Mouse (Mus musculus) ES-E14 (cell line): ENCODE data around the gene Gm20458. TPM values are rescaled to one million over a fixed set of nuclear protein-coding genes. Genes with fewer than 3 reads are reported as not detected.

Experiments
- DNase-seq: peaks from one replicate; pipeline ENCODE4 v3.0.0-alpha.2; 2013; ENCODE audit warnings: low read depth, low spot score
- H3K27ac ChIP-seq: 2 replicates; pipeline ENCODE4 v1.5.1; 2012; ENCODE audit warnings: low read depth, mild to moderate bottlenecking, low read length, moderate library complexity, mixed read lengths; ENCODE audit not compliant: poor library complexity, insufficient read depth, severe bottlenecking
- H3K36me3 ChIP-seq: 2 replicates; pipeline ENCODE4 v1.6.1; 2012; ENCODE audit warnings: mild to moderate bottlenecking, low read length, moderate library complexity, mixed read lengths; ENCODE audit not compliant: control insufficient read depth, poor library complexity, insufficient read depth, severe bottlenecking
- H3K4me1 ChIP-seq, 2 experiments: fragments of 150-350 bp in 1 of 2; sonication (generic) in 1 of 2; 2 replicates each; pipeline ENCODE4 v1.6.1; 2012; ENCODE audit warnings: low read length in 2 of 2, mild to moderate bottlenecking in 1 of 2, mixed read lengths in 1 of 2; ENCODE audit not compliant: control insufficient read depth in 2 of 2, insufficient read depth in 2 of 2, poor library complexity in 1 of 2
- H3K4me3 ChIP-seq, 2 experiments: fragments of 150-350 bp in 1 of 2; sonication (generic) in 1 of 2; 2 replicates each; pipeline ENCODE4 v1.5.1; 2012; ENCODE audit warnings: low read length in 2 of 2, low read depth in 1 of 2, mild to moderate bottlenecking in 1 of 2, mixed read lengths in 1 of 2; ENCODE audit not compliant: insufficient read depth in 1 of 2, poor library complexity in 1 of 2, severe bottlenecking in 1 of 2
- H3K9ac ChIP-seq: 2 replicates; pipeline ENCODE4 v1.6.1; 2012; ENCODE audit warnings: low read depth, mild to moderate bottlenecking, low read length, mixed read lengths; ENCODE audit not compliant: poor library complexity, insufficient read depth, severe bottlenecking
- H3K9me3 ChIP-seq: fragments of 150-350 bp; sonication (generic); 2 replicates; pipeline ENCODE4 v1.6.1; 2012; ENCODE audit warnings: low read depth, mild to moderate bottlenecking, low read length; ENCODE audit not compliant: control insufficient read depth, insufficient read depth
- CHD2 ChIP-seq: IDR thresholded peaks from 2 replicates; pipeline ENCODE4 v1.6.1; 2014; ENCODE audit warnings: mild to moderate bottlenecking, low read depth, low read length, inconsistent platforms
- HCFC1 ChIP-seq: IDR thresholded peaks from 2 replicates; pipeline ENCODE4 v1.6.1; 2012; ENCODE audit warnings: low read length, inconsistent platforms, borderline replicate concordance; ENCODE audit not compliant: insufficient read depth
- MAFK ChIP-seq: IDR thresholded peaks from 2 replicates; pipeline ENCODE4 v1.6.1; 2014; ENCODE audit warnings: mild to moderate bottlenecking, low read depth, low read length, inconsistent platforms; ENCODE audit not compliant: insufficient read depth
- ZC3H11A ChIP-seq: IDR thresholded peaks from 2 replicates; pipeline ENCODE4 v1.6.1; 2012; ENCODE audit warnings: low read depth, mild to moderate bottlenecking, inconsistent platforms, low read length, borderline replicate concordance
- ZNF384 ChIP-seq: IDR thresholded peaks from 2 replicates; pipeline ENCODE4 v1.6.1; 2012; ENCODE audit warnings: low read depth, low read length, inconsistent platforms
- in situ Hi-C, 2 experiments: fragments of 600-800 bp; cut with MboI; formaldehyde crosslinking; loops; one replicate each; pipeline ENCODE4 v1.15.1; 2025; ENCODE audit warnings: low sequenced_read_pairs in 2 of 2, inconsistent platforms in 1 of 2; ENCODE audit not compliant: unreplicated experiment in 2 of 2
- total RNA-seq: library from RNA; depleted of rRNA; stranded (reverse); fragments of 300-350 nt; gene quantifications from 2 replicates; pipeline ENCODE4 v1.2.3, GENCODE M21; 2012

Gm20458 gene
- total RNA-seq, 1 experiment: not detected

DNA sequence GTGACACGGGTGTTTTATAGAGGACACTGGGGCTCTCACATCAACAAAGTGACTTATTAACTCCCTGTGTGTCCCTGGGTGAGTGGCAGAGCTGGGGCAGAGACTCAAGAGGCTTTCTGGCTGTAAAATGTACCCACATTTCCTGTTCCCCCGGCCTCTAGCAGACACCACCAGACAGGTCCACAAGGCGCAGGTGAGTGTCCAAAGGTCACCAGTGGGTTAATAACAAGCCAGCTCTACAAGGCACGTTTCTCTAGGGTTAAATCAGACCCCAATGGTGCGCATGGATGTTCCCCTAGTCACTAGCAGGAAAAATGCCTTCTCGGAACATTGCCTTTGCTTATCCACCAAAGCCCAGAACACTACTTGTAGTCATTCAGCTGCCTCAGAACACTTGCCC lies 23.1 kb upstream of the Gm20458 start:
- H3K27ac ChIP-seq: no peak overlapping the region
- no peak overlapping the region for H3K9ac ChIP-seq
- TF ChIP-seq CHD2 (no peak), ZC3H11A (no peak), HCFC1 (no peak), ZNF384 (no peak), MAFK (no peak)
- DNase-seq: no peak
- H3K36me3 ChIP-seq: peaks cover 5% of the 10 kb centered on the region; the same call in 1 of the 2 replicates
- H3K4me1 ChIP-seq: peaks cover 2 to 71% of the 10 kb centered on the region in 2 experiments; a peak in 3 of 4 replicates
- H3K4me3 ChIP-seq: no peak overlapping the region
- in situ Hi-C loops: no loop called here
- H3K9me3 ChIP-seq: no peaks in the 10 kb centered on the region

DNA sequence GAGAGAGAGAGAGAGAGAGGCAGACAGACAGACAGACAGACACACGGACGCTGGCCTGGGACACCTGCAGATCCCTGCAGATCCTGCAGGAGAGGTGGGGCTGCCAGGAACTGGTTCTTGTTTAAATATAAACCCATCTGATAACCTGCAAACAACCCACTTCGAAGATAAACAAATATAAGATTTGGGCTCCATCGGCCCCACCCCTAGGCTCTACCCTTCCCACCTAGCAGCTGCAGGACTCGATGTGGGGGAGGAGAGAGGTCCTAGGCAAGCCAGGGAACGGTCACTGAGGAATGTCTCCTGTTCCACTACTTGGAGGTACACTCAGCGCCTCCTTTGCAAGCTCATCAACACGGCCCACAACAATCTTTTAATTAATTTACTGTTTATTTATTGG lies 22.5 kb upstream of the Gm20458 start:
- peaks cover 5% of the 10 kb centered on the region; the same call in 1 of the 2 replicates for H3K36me3 ChIP-seq
- no peak overlapping the region for H3K4me3 ChIP-seq
- DNase-seq: no peak
- TF ChIP-seq ZNF384: no peak
- no peak for TF ChIP-seq ZC3H11A
- TF ChIP-seq MAFK: no peak
- TF ChIP-seq HCFC1: no peak
- no peak for TF ChIP-seq CHD2
- no peak overlapping the region for H3K27ac ChIP-seq
- in situ Hi-C loops: no loop called here
- H3K9me3 ChIP-seq: no peaks in the 10 kb centered on the region
- peaks cover 2 to 66% of the 10 kb centered on the region in 2 experiments; a peak in 3 of 4 replicates for H3K4me1 ChIP-seq
- H3K9ac ChIP-seq: no peak overlapping the region

DNA sequence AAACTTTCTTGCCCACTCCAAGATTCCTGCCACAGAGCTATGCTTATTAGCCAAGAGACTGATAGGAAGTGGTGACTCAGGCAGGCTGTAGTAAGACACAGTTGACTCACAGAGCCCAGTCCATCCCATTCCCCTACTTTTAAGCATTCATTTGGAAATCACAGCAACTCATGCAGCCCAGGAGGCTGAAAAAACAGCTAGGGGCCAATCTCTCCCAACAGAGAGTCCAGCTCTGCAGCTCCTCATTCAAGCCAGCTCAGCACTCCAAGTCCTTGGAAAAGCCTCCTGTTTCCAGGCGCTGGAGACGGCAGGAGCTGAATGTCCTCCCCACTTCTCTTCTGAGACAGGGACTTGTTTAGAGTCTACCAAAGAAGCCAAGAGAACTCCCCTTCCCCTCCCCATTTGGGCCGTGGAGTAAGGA lies 21.8 kb upstream of the Gm20458 start:
- Histone ChIP-seq H3K4me3 (no peak overlapping the region), H3K27ac (no peak overlapping the region), H3K36me3 (peaks cover 5% of the 10 kb centered on the region; the same call in 1 of the 2 replicates), H3K9me3 (no peaks in the 10 kb centered on the region), H3K4me1 (peaks cover 5 to 63% of the 10 kb centered on the region in 2 experiments), H3K9ac (no peak overlapping the region)
- TF ChIP-seq ZNF384: no peak
- TF ChIP-seq ZC3H11A: no peak
- TF ChIP-seq CHD2: no peak
- no peak for TF ChIP-seq MAFK
- TF ChIP-seq HCFC1: no peak
- in situ Hi-C loops: no loop called here
- DNase-seq: no peak

DNA sequence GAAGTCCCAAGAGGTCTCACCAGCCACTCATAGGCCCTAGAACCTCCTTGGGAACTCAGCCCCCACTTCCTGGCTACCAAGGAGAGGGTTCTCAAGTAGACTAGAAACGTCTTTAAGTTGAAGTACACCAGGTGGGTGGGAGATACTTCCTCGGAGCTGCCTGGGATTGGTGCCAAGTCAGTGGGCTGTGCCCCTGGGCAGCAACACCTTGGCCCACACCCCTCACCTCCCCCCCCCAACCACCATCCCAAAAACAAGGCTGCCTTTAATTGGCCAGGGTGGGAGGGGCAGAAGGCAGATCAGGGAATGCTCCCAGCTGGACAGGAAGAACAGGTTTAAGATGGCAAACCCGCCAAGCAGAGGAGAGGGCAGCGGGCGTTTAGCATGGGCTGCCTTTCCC lies 20.5 kb upstream of the Gm20458 start:
- peaks cover 7 to 52% of the 10 kb centered on the region in 2 experiments for H3K4me1 ChIP-seq
- H3K9me3 ChIP-seq: no peaks in the 10 kb centered on the region
- H3K4me3 ChIP-seq: no peak overlapping the region
- in situ Hi-C loops: no loop called here
- DNase-seq: no peak
- peaks cover 3% of the 10 kb centered on the region; the same call in 1 of the 2 replicates for H3K36me3 ChIP-seq
- TF ChIP-seq CHD2: no peak
- no peak for TF ChIP-seq ZC3H11A
- TF ChIP-seq ZNF384: no peak
- TF ChIP-seq MAFK: no peak
- TF ChIP-seq HCFC1: no peak
- no peak overlapping the region for H3K9ac ChIP-seq
- H3K27ac ChIP-seq: no peak overlapping the region

DNA sequence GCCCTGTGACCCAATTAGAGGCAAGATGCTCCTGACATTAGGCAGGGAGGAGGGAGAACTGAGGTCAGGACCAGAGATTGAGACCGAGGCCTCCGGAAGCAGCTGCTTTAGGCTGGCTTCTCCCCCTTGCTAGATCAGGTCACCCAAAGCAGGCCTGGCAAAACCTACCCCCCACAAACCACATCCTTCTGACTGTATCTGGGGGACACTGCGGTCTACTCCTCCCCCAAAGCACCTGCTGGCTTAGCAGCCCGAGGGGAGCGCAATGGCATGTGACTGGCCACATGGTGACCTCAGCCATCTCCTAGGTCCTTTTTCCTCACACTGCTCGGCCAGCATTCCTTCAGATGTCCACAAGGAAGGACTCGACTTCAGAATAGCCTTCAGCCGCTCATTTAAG lies 19.6 kb upstream of the Gm20458 start:
- H3K27ac ChIP-seq: no peak overlapping the region
- H3K4me1 ChIP-seq: peaks cover 5 to 47% of the 10 kb centered on the region in 2 experiments
- H3K9ac ChIP-seq: peak overlapping the region; percentile 26

More for the DNA sequence above, 19.6 kb upstream of the Gm20458 start:
- TF ChIP-seq ZC3H11A: no peak
- TF ChIP-seq CHD2: no peak
- no peak for TF ChIP-seq MAFK
- TF ChIP-seq HCFC1: no peak
- no peak for TF ChIP-seq ZNF384
- DNase-seq: no peak
- in situ Hi-C loops: no loop called here
- Histone ChIP-seq H3K36me3 (peaks cover 3% of the 10 kb centered on the region; the same call in 1 of the 2 replicates), H3K9me3 (no peaks in the 10 kb centered on the region), H3K4me3 (peak overlapping the region in 1 of 2 experiments; percentile 78; a peak in 3 of 4 replicates)
